Mouse (Mus musculus) G1E (cell line): Measurements from ENCODE around the gene Col18a1. TPM values are rescaled to one million over a fixed set of nuclear protein-coding genes. Genes with fewer than 3 reads are reported as not detected.

Experiments
- ATAC-seq: 2 replicates; pipeline ENCODE4 v1.8.0; 2016; ENCODE audit warnings: mild to moderate bottlenecking; ENCODE audit not compliant: insufficient number of reproducible peaks, poor library complexity, low FRiP score, severe bottlenecking; ENCODE audit errors: extremely low read depth
- DNase-seq: peaks from one replicate; pipeline ENCODE4 v3.0.0; 2012; ENCODE audit warnings: low spot score
- H3K27me3 ChIP-seq: 2 replicates; pipeline ENCODE4 v1.6.1; 2012; ENCODE audit warnings: mild to moderate bottlenecking, low read length, inconsistent platforms; ENCODE audit not compliant: insufficient read depth
- H3K36me3 ChIP-seq: replicated peaks from 2 replicates; pipeline ENCODE3; 2012; ENCODE audit warnings: mild to moderate bottlenecking, inconsistent platforms
- H3K4me1 ChIP-seq: 2 replicates; pipeline ENCODE4 v1.6.1; 2012; ENCODE audit warnings: low read depth, low read length, inconsistent platforms, mixed read lengths; ENCODE audit not compliant: insufficient read depth
- H3K4me3 ChIP-seq: 2 replicates; pipeline ENCODE4 v1.5.1; 2012; ENCODE audit warnings: low read depth, mild to moderate bottlenecking, inconsistent platforms, low read length, moderate library complexity, mixed read lengths
- H3K9me3 ChIP-seq: replicated peaks from 2 replicates; pipeline ENCODE4 v1.6.1; 2012; ENCODE audit warnings: inconsistent platforms
- CTCF ChIP-seq: IDR thresholded peaks from 2 replicates; pipeline ENCODE4 v1.5.1; 2012; ENCODE audit warnings: low read depth, low read length, inconsistent platforms, mixed read lengths
- GATA1 ChIP-seq: IDR thresholded peaks from 2 replicates; pipeline ENCODE4 v1.6.1; 2012; ENCODE audit warnings: borderline replicate concordance, low read length, inconsistent platforms, mixed read lengths
- GATA2 ChIP-seq: IDR thresholded peaks from 2 replicates; pipeline ENCODE4 v1.6.1; 2012; ENCODE audit warnings: low read depth, low read length, inconsistent platforms, borderline replicate concordance
- POLR2AphosphoS5 ChIP-seq: IDR thresholded peaks from 2 replicates; pipeline ENCODE4 v1.6.1; 2012; ENCODE audit warnings: low read depth, low read length, inconsistent platforms; ENCODE audit not compliant: insufficient replicate concordance
- TAL1 ChIP-seq: conservative IDR thresholded peaks from 2 replicates; pipeline ENCODE4 v1.6.1; 2012; ENCODE audit warnings: low read depth, low read length, inconsistent platforms, mixed read lengths
- polyA plus RNA-seq: library from polyadenylated mRNA; stranded (reverse); fragments of >175 nt; gene quantifications from 2 replicates; pipeline ENCODE4 v1.2.3, GENCODE M21; 2012
- total RNA-seq, 2 experiments: library from RNA; stranded (forward) in 1 of 2; stranded (reverse) in 1 of 2; fragments of 200-1000 nt in 1 of 2; fragments of >200 nt in 1 of 2; fragmentation: Nextera tagmentation in 1 of 2; gene quantifications; 2 replicates each; pipeline ENCODE4 v1.2.3; 2014 to 2017

Col18a1 gene
- total and polyA plus RNA-seq, 3 experiments, result 33.0 to 145 (median 45.1) TPM

- ATAC-seq (no peak), DNase-seq (no peak)
- H3K4me1 ChIP-seq, result peaks cover 3% of the 10 kb centered on the region; the same call in 1 of the 2 replicates
- TF ChIP-seq GATA2, result no peak
- TF ChIP-seq TAL1, result no peak
- no peak for TF ChIP-seq CTCF
- TF ChIP-seq POLR2AphosphoS5, result no peak
- no peak for TF ChIP-seq GATA1
- H3K4me3 ChIP-seq, result no peak overlapping the region
- H3K9me3 ChIP-seq, result peaks cover 4% of the 10 kb centered on the region
- peaks cover 37% of the 10 kb centered on the region for H3K36me3 ChIP-seq
- no peaks in the 10 kb centered on the region for H3K27me3 ChIP-seq
Observed at GRCm38 (mm10) chr10:77110843-77111242, 55.5 kb downstream of the Col18a1 start.

GRCm38 (mm10) chr10:77110010-77110409 lies 56.3 kb downstream of the Col18a1 start:
- Histone ChIP-seq H3K27me3 (no peaks in the 10 kb centered on the region), H3K9me3 (peaks cover 4% of the 10 kb centered on the region), H3K4me3 (no peak overlapping the region), H3K36me3 (peaks cover 37% of the 10 kb centered on the region), H3K4me1 (peaks cover 3% of the 10 kb centered on the region; the same call in 1 of the 2 replicates)
- DNase-seq (no peak), ATAC-seq (no peak)
- TF ChIP-seq GATA2 (no peak), POLR2AphosphoS5 (no peak), TAL1 (no peak)

DNA sequence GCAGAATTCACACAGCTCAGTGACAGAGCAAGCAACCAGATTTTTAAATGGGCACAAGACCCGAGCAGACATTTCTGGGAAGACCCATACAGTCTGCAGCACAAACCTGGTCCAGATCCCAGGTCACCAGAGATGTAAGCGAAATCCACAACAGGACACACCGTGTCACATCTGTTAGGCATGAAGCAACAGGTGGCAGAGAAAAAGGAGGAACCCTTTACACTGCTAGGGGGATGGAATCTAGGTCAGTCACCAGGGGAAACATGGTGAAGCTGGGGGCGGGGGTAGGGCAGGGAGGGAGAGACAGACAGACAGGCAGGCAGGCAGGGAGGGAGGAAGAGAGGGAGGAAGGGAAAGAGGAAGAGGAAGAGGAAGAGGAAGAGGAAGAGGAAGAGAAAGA lies 58.2 kb downstream of the Col18a1 start:
- DNase-seq, result no peak
- peaks cover 30% of the 10 kb centered on the region for H3K36me3 ChIP-seq
- peaks cover 4% of the 10 kb centered on the region; the same call in 1 of the 2 replicates for H3K4me1 ChIP-seq
- TF ChIP-seq TAL1 (no peak), CTCF (no peak)
- H3K27me3 ChIP-seq, result no peaks in the 10 kb centered on the region
- H3K4me3 ChIP-seq, result no peak overlapping the region
- peaks cover 4% of the 10 kb centered on the region for H3K9me3 ChIP-seq
- no peak for ATAC-seq

- H3K4me1 ChIP-seq, result 0 out of 2 replicates have a peak, but pooled peaks cover 2% of the 10 kb centered on the region
- TF ChIP-seq TAL1, result no peak
- no peak for TF ChIP-seq POLR2AphosphoS5
- no peak for TF ChIP-seq CTCF
- TF ChIP-seq GATA2, result no peak
- no peak for TF ChIP-seq GATA1
- H3K36me3 ChIP-seq, result peaks cover 2% of the 10 kb centered on the region
- peaks cover 4% of the 10 kb centered on the region for H3K9me3 ChIP-seq
- H3K4me3 ChIP-seq, result no peak overlapping the region
- DNase-seq (no peak), ATAC-seq (no peak)
- H3K27me3 ChIP-seq, result no peaks in the 10 kb centered on the region
Observed at GRCm38 (mm10) chr10:77104327-77104726, 62.0 kb downstream of the Col18a1 start.

DNA sequence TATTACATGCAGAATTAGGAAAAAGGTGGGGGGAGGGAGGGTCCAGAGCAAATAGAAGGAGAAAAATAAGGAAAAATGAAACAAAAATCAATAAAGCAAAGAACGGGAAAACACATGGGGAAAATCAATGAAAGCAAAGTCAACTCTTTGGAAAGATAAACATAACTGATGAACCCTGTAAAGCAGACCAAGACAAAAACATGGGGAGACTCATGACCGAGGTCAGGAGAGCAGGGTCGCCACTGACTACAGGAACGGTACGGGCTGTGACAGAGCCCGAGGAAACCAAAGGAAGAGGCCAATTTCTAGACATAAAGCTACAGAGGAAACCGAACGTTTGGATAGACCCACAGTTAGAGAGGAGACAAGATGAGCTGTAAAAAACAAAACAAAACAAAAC lies 62.7 kb downstream of the Col18a1 start:
- TF ChIP-seq POLR2AphosphoS5, result no peak
- no peak for TF ChIP-seq CTCF
- no peak for TF ChIP-seq TAL1
- TF ChIP-seq GATA2, result no peak
- TF ChIP-seq GATA1, result no peak
- 0 out of 2 replicates have a peak, but pooled peaks cover 2% of the 10 kb centered on the region for H3K4me1 ChIP-seq
- ATAC-seq (no peak), DNase-seq (no peak)
- H3K27me3 ChIP-seq, result peaks cover 2% of the 10 kb centered on the region; the same call in 1 of the 2 replicates
- peaks cover 2% of the 10 kb centered on the region for H3K36me3 ChIP-seq
- H3K4me3 ChIP-seq, result no peak overlapping the region
- H3K9me3 ChIP-seq, result peaks cover 4% of the 10 kb centered on the region

GRCm38 (mm10) chr10:77099777-77100176 lies 66.6 kb downstream of the Col18a1 start:
- no peak for TF ChIP-seq POLR2AphosphoS5
- TF ChIP-seq GATA2, result no peak
- no peak for TF ChIP-seq GATA1
- 0 out of 2 replicates have a peak, but pooled peaks cover 2% of the 10 kb centered on the region for H3K4me1 ChIP-seq
- peaks cover 18% of the 10 kb centered on the region for H3K36me3 ChIP-seq
- peaks cover 3% of the 10 kb centered on the region; the same call in 1 of the 2 replicates for H3K27me3 ChIP-seq
- H3K4me3 ChIP-seq, result no peak overlapping the region
- no peaks in the 10 kb centered on the region for H3K9me3 ChIP-seq
- DNase-seq (no peak), ATAC-seq (no peak)

DNA sequence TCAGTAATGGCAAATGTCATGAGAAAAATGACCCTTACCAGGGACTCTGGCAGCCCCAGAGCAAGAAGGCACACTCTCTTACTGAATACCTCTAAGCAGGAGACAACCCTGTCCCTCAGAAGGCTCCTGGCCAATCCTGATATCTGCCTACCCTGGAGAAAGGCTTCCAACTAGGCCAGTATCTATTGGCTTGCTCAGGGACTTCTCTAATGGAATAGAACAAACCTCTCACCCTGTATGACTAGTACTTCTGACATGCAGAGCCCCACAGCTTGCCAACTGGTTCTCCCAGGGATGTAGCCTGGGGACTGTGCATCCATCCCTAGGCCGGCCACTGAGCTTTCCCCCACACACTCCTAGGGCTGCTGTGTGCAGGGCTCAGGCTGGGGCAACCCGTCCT lies 67.7 kb downstream of the Col18a1 start:
- TF ChIP-seq CTCF, result no peak
- TF ChIP-seq GATA2, result no peak
- no peak for TF ChIP-seq POLR2AphosphoS5
- TF ChIP-seq TAL1, result no peak
- TF ChIP-seq GATA1, result no peak
- H3K4me3 ChIP-seq, result no peak overlapping the region
- ATAC-seq (no peak), DNase-seq (no peak)
- peaks cover 3% of the 10 kb centered on the region; the same call in 1 of the 2 replicates for H3K27me3 ChIP-seq
- H3K4me1 ChIP-seq, result 0 out of 2 replicates have a peak, but pooled peaks cover 2% of the 10 kb centered on the region
- H3K9me3 ChIP-seq, result no peaks in the 10 kb centered on the region
- H3K36me3 ChIP-seq, result peaks cover 22% of the 10 kb centered on the region
